Mouse (Mus musculus) thymus, postnatal 36 days (tissue): ENCODE measurements at regions not wholly inside any gene's neighbourhood (a gene's known extent, or its start where the extent isn't known, plus 50 kb on each side); places are given as distances from the start of the nearest gene placed in this dataset.

Experiments
- DNase-seq, 2 experiments: peaks; one replicate each; pipeline ENCODE4 v3.0.0; 2022; ENCODE audit warnings: mixed read lengths in 2 of 2

DNA sequence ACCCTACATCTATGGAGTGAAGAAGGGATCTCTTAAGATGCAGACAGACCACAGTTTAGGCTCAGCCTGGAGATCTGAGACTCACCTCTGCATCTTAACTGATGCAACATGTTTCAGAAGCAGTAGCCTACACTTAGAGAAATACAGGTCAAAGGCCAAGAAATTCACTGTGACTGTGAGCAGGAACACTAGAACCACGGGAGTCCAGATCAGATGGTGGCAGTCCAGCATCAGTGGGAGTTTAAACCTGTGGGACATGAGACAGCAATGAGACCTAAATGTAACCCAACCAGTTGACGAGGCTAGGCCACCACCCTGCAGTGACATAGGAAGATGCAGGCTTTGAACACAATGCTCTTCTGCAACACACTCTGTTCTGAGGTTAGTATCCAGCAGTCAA is 511.1 kb upstream of the Mgmt start:
- DNase-seq, result no peak

DNA sequence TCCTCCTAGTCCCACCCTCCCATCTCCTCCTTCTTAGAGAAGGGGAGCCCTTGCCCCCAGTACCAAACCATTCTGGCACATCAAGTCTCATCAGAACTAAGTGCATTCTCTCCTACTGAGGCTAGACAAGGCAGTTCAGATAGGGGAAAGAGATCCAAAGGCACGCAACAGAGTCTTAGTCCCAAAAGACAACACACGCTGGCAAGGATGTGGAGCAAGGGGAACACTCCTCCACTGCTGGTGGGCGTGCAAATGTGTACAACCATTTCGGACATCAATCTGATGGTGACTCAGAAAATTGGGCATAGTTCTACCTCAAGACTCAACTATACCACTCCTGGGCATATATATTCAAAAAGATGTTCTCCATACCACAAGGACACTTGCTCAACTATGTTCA is 506.7 kb upstream of the Mgmt start:
- no peak for DNase-seq

DNA sequence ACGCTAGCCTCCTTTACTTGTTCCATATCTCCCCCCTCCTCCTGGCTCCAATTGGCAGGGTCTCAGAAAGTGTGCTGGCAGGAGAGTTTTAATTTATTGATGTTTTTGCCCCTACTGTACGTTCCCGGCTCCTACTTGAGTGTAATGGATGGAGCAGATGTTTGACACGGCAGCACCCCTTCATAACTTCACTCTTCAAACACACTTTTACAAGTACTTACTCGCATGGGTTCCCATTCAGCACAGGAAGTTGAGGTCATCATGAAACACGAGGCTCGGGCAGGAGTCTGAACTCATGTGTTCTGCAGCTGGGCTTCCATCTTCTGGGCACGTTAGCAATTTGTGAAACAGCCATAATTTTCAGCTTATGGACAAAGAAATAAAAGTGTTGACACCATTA is 504.3 kb upstream of the Mgmt start:
- no peak for DNase-seq

DNA sequence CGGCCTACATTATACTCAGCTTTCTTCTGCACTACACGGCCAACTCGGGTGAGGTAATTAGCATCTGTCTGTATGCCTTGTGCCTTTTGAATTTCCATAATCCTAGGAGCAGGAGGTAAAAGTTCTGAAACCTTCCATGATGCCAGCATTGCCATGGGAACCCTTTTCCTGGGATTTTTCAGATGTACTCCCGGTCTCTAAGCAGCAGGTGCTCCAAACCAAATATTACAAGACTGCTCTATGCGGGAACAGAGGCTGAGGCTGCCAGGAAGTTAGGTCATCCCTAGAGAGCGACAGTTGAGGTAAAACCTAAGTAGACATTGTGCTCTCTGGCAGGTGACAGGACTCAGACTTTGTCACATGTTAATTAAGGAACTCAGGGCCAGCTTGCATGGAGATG is 501.0 kb upstream of the Mgmt start:
- DNase-seq, result no peak

DNA sequence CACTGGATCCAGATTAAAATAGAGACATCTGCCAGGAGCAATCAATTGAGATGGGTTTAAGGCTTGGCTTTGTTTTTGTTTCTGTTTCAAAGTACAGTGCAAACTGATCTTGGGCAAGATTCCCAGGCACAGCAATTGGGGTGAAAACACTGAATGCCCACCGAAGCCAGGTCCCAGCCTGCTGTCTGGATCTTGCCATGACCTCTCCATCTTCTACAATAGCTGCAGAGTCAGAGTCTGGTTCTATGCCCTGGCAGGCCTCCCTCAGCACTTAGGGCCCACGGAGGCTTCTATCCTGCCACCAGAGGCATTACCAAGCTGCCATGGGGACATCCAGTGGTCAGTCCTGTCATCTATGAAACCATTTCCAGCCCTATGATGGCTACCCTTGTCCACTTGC is 498.6 kb upstream of the Mgmt start:
- DNase-seq, result no peak

DNA sequence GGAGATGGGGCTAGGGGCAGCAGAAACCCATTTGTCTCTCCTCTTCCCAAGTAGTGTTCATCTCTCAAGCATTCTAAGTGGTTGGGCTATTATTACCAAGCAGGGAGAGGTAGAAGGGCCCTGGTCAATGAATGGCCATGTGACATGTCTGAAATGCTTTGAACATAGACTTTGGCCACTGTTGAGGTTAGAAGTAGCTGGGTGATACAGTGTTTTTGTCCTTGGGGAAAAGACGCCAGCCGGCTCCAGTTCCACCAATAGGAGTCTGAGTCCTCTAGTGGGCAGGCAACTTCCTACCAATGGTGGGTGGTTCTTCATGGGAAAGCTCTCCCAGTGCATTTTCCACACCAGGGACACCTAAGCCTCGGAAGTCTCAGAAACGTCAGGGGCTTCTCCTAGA is 497.3 kb upstream of the Mgmt start:
- DNase-seq, result no peak

DNA sequence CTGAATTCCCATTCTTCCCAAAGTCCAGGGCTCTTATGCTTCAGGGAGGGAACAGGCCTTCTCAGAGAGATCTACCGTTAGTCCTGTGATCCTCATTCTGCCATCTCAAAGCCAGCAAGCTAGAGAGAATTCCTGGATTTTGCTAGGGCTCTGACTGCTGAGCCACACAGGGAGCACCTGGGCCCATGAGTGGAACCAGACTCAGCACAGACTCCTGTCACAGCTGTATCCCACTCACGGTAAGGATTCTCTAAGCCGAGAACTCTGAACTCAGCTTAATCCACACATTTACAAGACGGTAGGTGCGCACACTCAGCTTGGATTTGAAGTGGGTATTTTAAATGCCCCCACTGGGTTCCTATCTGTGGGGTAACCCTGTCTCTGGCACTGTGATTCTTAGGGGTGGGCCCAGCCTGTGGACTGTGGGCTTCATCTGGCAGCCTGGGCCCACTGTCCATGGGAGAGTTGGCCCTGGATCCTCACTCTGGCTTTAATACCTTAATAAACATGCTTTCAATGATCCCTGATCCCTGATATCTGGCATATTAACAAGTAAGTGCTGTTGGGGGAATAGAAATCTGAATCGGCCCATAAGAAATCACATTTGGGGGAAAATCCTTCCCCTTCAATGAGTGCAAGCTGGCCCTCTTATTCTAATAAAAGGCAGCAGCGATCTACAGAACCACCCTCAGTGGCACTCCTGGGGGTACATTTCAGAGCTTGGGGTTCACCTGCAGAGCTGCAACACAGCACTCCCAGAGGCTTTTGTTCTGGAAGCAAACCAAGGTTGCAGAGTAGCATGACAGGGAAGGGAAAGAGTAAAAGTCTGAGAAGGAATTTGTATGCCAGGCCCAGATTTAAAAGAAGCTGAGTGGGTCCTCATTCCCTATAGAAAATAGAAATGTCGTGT is 491.5 kb upstream of the Mgmt start:
- no peak for DNase-seq

DNA sequence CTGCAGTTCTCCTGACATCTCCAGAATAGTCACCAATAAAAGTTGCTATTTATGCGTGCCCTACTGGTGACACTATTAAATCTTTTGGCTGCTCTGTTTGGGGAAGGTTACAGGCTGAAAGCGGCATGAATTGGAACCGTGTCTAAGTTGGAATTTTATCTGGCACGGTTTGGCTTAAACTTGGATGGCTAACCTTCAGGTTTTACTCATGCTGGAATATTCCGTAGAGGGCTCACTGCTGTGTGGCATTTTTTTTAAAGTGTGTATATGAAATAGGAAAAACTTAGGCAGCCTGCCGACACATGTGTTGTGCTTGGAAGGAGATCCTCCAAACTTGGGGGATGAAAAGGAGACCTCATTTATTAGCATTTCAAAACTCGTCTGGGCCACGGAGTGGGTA is 489.0 kb upstream of the Mgmt start:
- no peak for DNase-seq

DNA sequence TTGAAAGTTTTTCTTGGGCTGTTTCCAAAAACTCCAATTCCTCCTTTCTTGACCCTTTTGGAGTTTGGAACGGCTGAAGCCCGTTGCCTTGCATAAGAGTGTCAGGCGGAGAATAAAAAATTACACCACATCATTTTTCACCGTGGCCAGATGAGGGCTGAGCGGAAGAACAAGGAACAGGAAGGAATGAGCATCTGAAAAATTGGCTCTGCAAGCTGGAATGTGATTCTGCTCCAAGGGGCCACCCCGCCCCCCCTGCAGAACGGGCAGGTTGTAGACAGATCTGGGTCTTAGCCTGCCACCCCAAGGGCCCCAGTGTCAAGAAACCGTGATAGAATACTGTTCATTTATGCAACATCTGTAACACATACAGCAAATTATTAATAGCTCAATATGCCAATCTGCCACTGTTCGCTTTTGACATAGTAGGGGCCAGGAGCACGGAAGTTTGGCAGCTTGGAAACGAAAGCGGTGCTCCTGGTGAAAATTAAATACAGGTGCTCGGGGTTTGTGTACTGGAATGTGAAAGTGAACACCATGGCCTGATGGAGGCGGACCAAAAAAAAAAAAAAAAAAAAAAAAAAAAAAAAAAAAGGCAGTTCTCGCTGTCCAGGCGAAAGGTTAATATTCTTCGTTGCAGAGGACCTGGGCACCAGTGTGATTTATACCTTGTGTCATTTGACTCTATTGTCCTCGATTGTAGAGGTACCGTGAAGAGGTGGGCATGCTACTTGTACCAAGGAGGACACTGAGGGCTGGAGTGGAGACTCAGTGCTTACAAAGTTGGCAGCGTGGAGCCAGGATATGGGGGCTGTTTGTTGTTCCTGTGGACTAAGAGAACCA is 487.9 kb upstream of the Mgmt start:
- no peak for DNase-seq

DNA sequence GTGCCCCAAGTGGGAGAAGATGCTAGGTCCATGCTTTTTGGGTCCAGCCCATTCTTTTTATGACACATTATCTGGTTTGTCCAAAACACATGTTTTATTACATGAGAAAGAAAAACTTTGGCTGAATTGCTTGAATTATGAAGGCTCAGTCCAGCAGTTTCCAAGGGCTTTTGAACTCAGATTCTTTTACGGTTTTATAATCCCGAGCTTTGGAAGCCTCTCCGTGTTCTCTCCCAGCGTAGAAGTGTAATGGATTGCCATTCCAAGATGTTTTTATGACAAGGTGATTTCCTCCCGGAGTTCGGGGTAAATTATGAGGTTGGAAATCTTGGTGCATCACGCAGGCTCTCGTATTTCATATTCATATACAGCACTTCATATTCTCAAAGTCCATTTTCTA is 479.6 kb upstream of the Mgmt start:
- DNase-seq, result no peak

DNA sequence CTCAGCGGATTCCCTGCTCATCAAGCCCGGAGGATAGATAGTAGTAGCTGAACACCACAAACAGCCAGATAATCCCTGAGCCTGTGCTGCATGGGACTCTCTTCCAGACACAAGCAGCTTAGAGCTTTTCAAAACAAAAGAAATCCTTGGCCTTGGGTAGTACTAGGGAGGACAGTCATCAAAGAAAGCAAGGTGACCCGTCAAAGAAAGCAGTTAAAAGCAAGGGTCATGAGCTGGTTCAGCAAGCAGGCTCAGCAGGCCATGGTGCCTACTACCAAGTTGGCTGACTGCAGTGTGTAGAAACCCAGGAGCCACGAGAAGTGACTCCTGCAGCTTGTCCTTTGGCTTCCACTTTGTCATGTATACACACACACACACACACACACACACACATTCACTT is 477.1 kb upstream of the Mgmt start:
- no peak for DNase-seq

DNA sequence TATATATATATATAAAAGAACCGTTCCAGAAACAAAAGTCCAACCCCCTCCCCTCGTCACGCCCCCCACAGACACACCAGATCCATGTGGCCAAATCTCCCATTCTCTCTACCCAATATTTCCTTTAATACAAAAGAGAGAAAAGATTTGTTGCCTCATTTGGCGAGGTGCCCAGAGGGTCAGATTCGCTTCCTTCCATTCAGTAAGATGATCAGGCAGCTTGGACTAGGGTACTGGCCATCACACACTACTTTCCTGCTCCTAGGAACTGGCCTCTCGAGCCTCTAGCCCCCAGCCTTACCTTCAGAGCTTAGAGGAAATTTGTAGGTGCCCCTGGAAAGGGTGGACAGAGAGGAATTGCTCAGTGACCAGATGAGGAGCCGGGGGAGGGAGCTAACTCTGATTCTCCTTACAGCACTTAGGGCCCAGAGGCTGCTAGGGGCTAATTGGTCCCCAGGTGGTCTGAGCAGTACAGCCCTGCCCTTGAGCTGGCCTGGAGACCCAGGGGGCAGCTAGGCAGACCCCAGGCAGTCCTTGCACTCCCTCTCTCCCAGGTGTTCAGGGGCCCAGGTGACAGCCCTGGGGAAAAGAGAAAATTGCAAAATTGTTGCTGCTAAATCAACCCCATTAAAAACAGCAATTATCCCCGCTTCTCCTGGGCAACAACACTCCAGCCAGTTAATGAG is 470.4 kb upstream of the Mgmt start:
- DNase-seq, result no peak

DNA sequence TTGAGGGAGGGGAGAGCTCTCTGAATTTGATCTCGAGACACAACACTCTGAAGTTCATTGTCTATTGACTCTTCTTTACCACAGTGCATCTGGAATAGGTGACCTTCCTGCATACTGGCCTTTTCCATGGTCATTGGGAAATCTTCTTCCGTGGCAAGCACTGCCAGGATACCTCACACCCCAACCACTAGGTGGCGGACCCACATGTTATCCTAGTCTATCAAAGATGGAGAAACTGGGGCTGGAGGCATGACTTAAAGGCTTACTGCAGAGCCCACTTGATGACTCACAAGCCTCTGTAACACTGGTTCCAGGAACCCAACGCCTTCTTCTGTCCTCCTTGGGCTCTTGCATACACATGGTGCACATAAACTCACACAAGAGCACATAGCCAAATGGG is 467.2 kb upstream of the Mgmt start:
- DNase-seq, result no peak

DNA sequence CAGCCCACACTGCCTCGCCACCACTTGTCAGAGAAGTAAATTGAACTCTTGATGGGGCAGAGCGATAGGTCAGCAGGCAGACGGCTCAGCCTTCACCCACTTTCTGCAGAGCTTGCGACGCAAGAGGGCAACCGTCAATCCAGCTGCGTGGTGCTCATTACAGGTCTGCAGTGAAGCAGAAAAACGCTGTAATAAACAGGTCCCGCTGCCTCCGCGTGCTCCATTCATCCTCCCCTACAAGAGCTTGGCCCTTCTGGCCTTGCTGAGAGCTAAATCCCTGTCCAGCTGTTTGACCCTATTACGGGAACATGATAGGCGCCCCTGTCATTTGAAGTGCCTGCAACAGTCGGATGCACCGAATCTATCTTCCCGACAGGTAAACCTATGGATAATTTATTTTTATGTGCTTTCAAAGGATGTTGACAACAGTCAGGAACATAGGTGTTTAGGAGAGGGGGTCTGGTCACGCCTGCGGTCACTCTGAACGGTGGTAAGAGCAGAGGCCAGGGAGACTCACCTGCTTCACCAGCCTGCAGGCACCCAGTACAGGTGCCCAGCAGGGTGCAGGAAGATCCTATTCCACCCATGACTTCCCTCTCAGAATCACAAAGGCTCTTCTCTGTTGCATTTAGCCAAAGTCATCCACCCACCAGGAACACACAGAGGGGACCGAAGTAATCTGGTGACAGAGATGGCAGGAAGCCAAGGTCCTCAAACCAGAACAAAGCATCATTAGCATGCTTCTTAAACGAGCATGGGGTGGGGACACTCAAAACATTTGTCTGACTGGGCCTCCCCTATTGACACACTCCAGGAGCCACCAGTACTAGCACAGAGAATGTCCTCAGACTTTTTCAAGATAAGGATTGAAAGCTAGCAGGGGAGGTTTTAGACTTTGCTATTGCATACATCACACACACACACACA is 464.1 kb upstream of the Mgmt start:
- no peak for DNase-seq

DNA sequence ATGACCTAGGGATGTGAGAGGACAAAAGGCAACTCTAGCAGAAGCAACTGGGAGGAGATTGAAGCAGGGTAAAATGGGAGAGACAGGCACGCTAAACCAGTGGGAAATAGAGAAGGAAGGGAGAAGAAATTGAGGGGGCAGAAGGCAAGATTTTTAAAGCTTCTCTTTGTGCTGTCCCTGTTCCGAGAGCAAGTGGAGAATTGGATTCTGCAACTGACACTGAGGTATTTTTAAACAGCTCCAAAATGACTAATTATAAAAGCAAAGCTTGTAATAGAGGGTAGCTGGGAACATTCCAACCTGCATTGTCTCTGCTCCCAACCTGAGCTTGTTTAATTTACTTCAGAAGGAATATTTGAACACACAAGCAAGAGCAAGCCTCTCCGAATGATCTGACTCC is 460.7 kb upstream of the Mgmt start:
- no peak for DNase-seq

DNA sequence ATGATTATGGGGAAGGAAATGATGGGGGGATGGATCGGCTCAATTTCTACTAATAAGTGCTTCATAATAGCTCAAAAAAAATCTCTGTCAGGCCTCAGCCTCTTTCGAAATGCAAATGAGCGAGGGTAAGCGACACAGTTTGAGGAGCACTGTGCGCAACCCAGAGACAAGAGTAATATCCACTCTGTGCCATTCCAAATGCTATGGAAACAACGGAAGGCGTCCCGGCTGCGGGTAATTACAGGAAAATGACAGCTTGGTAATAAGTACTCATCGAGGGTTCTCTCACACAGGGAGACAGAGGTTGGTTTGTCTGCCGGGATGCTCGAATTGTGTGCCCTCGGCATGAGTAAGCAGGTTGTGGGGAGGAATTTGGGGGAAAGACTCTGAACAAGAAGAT is 459.9 kb upstream of the Mgmt start:
- DNase-seq, result no peak

DNA sequence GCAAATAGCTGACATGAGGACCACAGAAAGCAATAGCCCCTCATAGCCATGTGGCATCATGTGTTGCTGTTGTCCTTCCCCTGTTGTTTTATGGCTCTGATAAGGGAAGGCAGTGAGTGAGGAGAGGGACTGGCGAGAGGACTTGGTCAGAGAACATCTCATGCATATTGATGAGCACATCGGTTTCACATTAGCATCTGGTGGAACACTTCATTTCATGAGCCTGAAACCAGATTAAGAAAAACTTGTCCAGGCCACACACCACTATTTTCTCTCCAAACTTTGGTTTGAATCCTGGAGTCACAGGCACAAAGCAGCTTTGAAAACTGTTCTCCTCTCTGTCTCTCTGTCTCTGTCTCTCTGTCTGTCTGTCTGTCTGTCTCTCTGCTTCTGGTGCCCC is 451.0 kb upstream of the Mgmt start:
- no peak for DNase-seq

DNA sequence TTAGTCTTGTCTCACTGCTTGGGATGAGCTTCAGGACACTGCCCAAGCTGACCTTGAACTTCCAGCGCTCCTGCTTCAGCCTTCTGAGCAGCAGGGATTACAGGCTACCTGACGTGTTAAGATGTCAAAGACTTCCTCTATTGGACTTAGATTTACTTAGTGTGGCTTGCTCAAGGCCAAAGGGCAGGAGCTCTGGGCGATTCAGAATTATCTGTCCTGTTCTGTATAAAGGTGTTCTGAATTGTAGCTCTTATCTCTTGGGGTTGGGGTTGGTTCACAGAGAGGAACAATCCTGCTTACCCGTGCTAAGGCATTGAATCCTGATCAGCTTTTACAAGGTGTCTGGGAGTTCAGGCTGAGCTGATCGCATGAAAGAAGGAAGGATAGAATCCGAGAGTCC is 449.3 kb upstream of the Mgmt start:
- DNase-seq, result no peak

DNA sequence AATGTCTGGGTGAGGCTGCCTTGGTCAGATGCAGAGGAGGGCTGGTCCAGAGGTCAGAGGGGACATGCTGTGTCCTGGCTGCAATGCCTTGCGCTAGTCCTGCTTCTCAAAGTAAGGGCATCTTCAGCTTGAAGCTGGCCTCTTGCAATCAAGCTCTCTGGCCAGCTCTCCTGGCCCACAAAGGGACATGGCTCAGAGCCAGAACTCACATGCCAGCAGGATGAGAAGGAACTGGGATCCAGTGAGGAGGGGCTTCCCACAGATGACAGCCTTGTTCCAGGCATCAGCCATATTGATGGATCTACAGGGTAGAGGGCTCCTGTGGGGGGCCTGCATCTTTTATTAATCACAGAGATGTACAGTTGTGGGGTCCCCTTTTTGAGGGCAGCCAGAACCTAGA is 445.1 kb upstream of the Mgmt start:
- DNase-seq, result no peak

DNA sequence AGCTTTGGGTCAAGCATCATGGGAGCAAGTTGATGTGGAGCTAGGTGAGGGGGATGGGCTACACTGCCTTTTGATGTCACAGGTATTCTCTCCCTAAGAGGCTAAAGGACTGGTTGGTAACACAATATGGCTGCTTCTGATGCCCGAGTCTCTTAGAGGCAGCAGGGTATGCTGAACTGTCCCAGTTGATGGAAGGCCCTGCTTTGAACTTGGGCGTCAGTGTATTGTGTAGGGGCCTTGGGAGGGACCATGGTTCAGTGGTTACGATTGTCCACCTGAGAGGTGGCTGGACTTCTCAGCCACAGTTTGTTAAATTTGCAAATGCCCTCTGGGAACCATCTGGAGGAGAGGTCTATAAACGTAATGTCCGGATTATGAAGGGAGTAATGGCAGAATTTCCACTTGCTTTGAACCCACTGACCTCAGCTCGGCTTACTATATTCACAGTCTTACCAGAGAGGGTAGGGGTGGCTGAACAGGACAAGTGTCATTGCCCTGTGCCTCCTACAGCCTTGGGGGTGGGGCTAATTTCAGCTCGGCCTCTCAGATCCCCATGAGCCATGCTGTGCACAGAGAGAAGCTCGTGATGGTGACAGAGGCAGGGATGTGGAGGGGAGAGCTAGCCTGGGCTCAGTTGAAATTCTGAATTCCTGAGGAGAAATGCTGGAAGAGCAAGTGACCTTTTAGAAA is 442.6 kb upstream of the Mgmt start:
- no peak for DNase-seq

DNA sequence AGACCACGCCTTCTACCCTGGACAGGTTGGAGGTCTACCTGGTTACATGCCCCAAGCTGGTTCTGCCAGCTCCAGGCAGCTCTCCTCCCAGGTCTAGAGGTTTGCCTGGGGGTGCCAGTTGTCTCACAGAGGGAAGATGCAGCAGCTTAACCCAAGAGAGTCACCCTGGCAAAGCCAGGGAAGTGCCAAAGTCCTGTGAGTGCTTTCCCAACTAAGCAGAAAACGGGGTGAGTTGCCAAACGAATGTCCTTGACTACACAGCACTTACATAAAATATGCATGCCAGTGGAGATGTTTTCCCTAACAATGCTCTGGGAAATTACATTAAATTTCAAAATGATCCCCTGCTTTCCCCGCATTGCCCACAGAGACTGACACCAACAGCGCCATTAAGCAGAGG is 441.9 kb upstream of the Mgmt start:
- DNase-seq, result no peak

DNA sequence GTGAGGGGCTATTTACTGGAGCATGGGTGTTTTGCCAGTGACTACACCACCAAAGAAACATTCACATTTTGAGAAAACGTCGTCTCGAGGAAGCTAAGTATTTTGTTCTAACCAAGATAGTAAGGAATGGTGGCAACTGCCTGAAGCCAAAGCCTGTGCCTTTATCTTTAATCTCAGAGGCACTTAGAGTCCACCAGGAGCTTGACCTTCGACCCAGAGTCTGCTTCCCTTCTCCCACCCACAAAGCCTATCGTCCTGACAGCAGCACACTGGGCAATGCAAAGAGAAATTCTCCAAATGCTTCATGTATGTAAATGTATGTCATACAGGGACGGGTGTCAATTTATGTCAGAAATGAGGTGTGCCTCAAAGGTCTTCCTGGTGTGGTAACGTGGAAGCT is 437.2 kb upstream of the Mgmt start:
- no peak for DNase-seq
